Mouse (Mus musculus): ENCODE results near the gene Enox2. TPM values are rescaled to one million over a fixed set of nuclear protein-coding genes. Genes with fewer than 3 reads are reported as not detected.

Enox2 gene
- 10 to 100 TPM; 18.8 to 19.2 TPM for total RNA-seq (2023)

GRCm38 (mm10) chrX:49287700-49288563, at the start of gene Enox2:
Enox2 (minus strand) TSS chrX:49288259.

Other genes with a start within 250 kb of the Enox2 start
- not detected for gene Arhgap36, start 175.7 kb upstream of the Enox2 start, total RNA-seq (2023)

Data from monocyte, adult 59 days (primary cell).